ENCODE assay signal across 12 mouse cellular contexts in genomic region chrX:12175198-12175960, GRCm38 (mm10). TPM values are rescaled to one million over a fixed set of nuclear protein-coding genes. Genes with fewer than 3 reads are reported as not detected.
DNase-seq lines count a peak whose midpoint lies in the region; ATAC-seq lines count a peak whose summit lies in the region.
"Had no signal": no experiment of that assay in that cellular context is flagged by ENCODE, and none has a peak within 500 bp of the region (broad histone marks: within the 10 kb centered on the region; RNA-seq: fewer than 3 reads in every experiment).

No protein-coding gene starts in this region.

- H3K27me3 ChIP-seq in hindbrain, embryonic 13.5 days = peaks cover 3% of the 10 kb centered on the region; the same call in 1 of the 2 replicates
- peaks cover 28% of the 10 kb centered on the region for H3K27me3 ChIP-seq in hindbrain, embryonic 10.5 days (ENCODE audit: insufficient read depth, poor library complexity, severe bottlenecking)
- H3K27me3 ChIP-seq in embryonic facial prominence, embryonic 13.5 days = peaks cover 8% of the 10 kb centered on the region
- 0 out of 2 replicates have a peak, but pooled peaks cover 12% of the 10 kb centered on the region for H3K27me3 ChIP-seq in heart, embryonic 12.5 days (replicated peaks)

- H3K4me1 ChIP-seq in hindbrain, embryonic 13.5 days (replicated peaks) = peaks cover 14% of the 10 kb centered on the region
- peaks cover 18% of the 10 kb centered on the region for H3K4me1 ChIP-seq in hindbrain, embryonic 10.5 days (replicated peaks)
- H3K4me1 ChIP-seq in embryonic facial prominence, embryonic 13.5 days = peaks cover 12% of the 10 kb centered on the region
- H3K4me1 ChIP-seq in heart, embryonic 12.5 days (replicated peaks) = no peaks in the 10 kb centered on the region
- H3K4me1 ChIP-seq: heart, embryonic 13.5 days had no signal

- H3K9ac ChIP-seq in hindbrain, embryonic 13.5 days = no peak overlapping the region
- no peak overlapping the region for H3K9ac ChIP-seq in embryonic facial prominence, embryonic 13.5 days
- H3K9ac ChIP-seq in heart, embryonic 12.5 days = no peak overlapping the region
- H3K9ac ChIP-seq: heart, embryonic 13.5 days had no signal

- no peak for DNase-seq in hindbrain, embryonic 10.5 days (ENCODE audit: low spot score)
- DNase-seq in kidney, postnatal 25 days = peak; percentile 22 to 47
- DNase-seq in cerebellum, adult 18-20 months = no peak
- DNase-seq in gastrocnemius, postnatal 14 days = no peak
- DNase-seq: cerebellum, adult 2 months had no signal

- 46% methylated on average over 16 of the region's 16 CpGs for WGBS in hindbrain, embryonic 13.5 days
- WGBS in hindbrain, embryonic 10.5 days = 57% methylated on average over 16 of the region's 16 CpGs
- 32% methylated on average over 16 of the region's 16 CpGs for WGBS in embryonic facial prominence, embryonic 13.5 days
- 55% methylated on average over 16 of the region's 16 CpGs for WGBS in heart, embryonic 12.5 days

- peak overlapping the region; percentile 19; the same call in 1 of the 2 replicates for H3K4me2 ChIP-seq in hindbrain, embryonic 13.5 days
- peak overlapping the region; percentile 11; the same call in 1 of the 2 replicates for H3K4me2 ChIP-seq in embryonic facial prominence, embryonic 13.5 days
- no peak overlapping the region for H3K4me2 ChIP-seq in heart, embryonic 12.5 days
- H3K4me2 ChIP-seq: heart, embryonic 13.5 days had no signal

- no peaks in the 10 kb centered on the region for H3K36me3 ChIP-seq in hindbrain, embryonic 13.5 days
- H3K36me3 ChIP-seq in hindbrain, embryonic 10.5 days = no peaks in the 10 kb centered on the region
- no peaks in the 10 kb centered on the region for H3K36me3 ChIP-seq in embryonic facial prominence, embryonic 13.5 days
- no peaks in the 10 kb centered on the region for H3K36me3 ChIP-seq in heart, embryonic 12.5 days
- H3K36me3 ChIP-seq: G1E; heart, embryonic 13.5 days had no signal

- intact Hi-C loops in gastrocnemius, postnatal 14 days (cut with DNase I; ENCODE audit: low total_unique reads) = no loop called here

- no peak for ATAC-seq in hindbrain, embryonic 13.5 days (ENCODE audit: low FRiP score)
- ATAC-seq in CD4-positive, CD25-positive, alpha-beta regulatory T cell, adult 4 months = peak; percentile 86
- no peak for ATAC-seq in embryonic facial prominence, embryonic 13.5 days (ENCODE audit: insufficient number of reproducible peaks, insufficient read depth, low FRiP score, low TSS enrichment, low read depth)
- no peak for ATAC-seq in heart, embryonic 12.5 days (ENCODE audit: insufficient number of reproducible peaks, low FRiP score)
- ATAC-seq: lung, postnatal 0 days had no signal

- H3K4me3 ChIP-seq in hindbrain, embryonic 13.5 days = no peak overlapping the region
- no peak overlapping the region for H3K4me3 ChIP-seq in hindbrain, embryonic 10.5 days
- no peak overlapping the region for H3K4me3 ChIP-seq in embryonic facial prominence, embryonic 13.5 days
- no peak overlapping the region for H3K4me3 ChIP-seq in heart, embryonic 12.5 days
- H3K4me3 ChIP-seq: heart, embryonic 13.5 days had no signal

- no peak overlapping the region for H3K27ac ChIP-seq in hindbrain, embryonic 13.5 days
- H3K27ac ChIP-seq in hindbrain, embryonic 10.5 days = no peak overlapping the region
- H3K27ac ChIP-seq in embryonic facial prominence, embryonic 13.5 days = no peak overlapping the region
- H3K27ac ChIP-seq in heart, embryonic 12.5 days (ENCODE audit: poor library complexity, severe bottlenecking) = no peak overlapping the region
- H3K27ac ChIP-seq: heart, embryonic 13.5 days had no signal

- no peaks in the 10 kb centered on the region for H3K9me3 ChIP-seq in hindbrain, embryonic 13.5 days
- H3K9me3 ChIP-seq in hindbrain, embryonic 10.5 days = no peaks in the 10 kb centered on the region
- no peaks in the 10 kb centered on the region for H3K9me3 ChIP-seq in embryonic facial prominence, embryonic 13.5 days
- H3K9me3 ChIP-seq in heart, embryonic 12.5 days (replicated peaks) = no peaks in the 10 kb centered on the region
- H3K9me3 ChIP-seq: G1E; heart, embryonic 13.5 days had no signal

RNA-seq across cellular contexts. Expression of gene Bcor, which starts 15.2 kb away (rescaled TPM):
- 17.8 and 18.1 TPM in 2 replicates for polyA plus RNA-seq in hindbrain, embryonic 13.5 days (2015; fragmentation: Nextera tagmentation; extraction: Ambion mirVana)
- 20.0 and 20.7 TPM in 2 replicates for polyA plus RNA-seq in hindbrain, embryonic 10.5 days (2016; fragmentation: Nextera tagmentation; extraction: Ambion mirVana)
- polyA plus RNA-seq in CD4-positive, CD25-positive, alpha-beta regulatory T cell, adult 4 months (2017; shearing (Covaris generic)) = 10 to 100 TPM; 24.2 to 26.1 TPM
- polyA plus RNA-seq in embryonic facial prominence, embryonic 13.5 days (2015; fragmentation: Nextera tagmentation; extraction: Ambion mirVana) = 16.7 and 17.4 TPM in 2 replicates
- polyA plus RNA-seq in heart, embryonic 12.5 days (2016; fragmentation: Nextera tagmentation; extraction: Ambion mirVana) = 20.3 and 23.4 TPM in 2 replicates
- 10 to 100 TPM; 14.7 to 20.1 TPM for total RNA-seq in gastrocnemius, postnatal 14 days (2021)

Comparison
In these comparisons a context has a peak if more than half of its experiments do, and no peak if none do; other contexts are left out.
1. DNase-seq: peak in kidney, postnatal 25 days (2 of 2); none in hindbrain, embryonic 10.5 days (single experiment), cerebellum, adult 18-20 months (0 of 2) and gastrocnemius, postnatal 14 days (single experiment).